Mouse (Mus musculus) CH12.LX (cell line): ENCODE data around the gene Irf2bp2.

ENCODE experiments used
- CTCF ChIP-seq, 2 experiments: IDR thresholded peaks in 1 of 2; conservative IDR thresholded peaks in 1 of 2; 2 replicates each; pipeline ENCODE4 v1.5.1; 2011 to 2012; ENCODE audit warnings: low read depth in 2 of 2, low read length in 2 of 2, improper control_type of control experiment in 1 of 2, inconsistent platforms in 1 of 2, mild to moderate bottlenecking in 1 of 2, moderate library complexity in 1 of 2
- E2F4 ChIP-seq: IDR thresholded peaks from 2 replicates; pipeline ENCODE4 v1.6.1; 2011; ENCODE audit warnings: low read depth, low read length, improper control_type of control experiment; ENCODE audit not compliant: insufficient replicate concordance
- GABPA ChIP-seq: IDR thresholded peaks from 2 replicates; pipeline ENCODE4 v1.6.1; 2012; ENCODE audit warnings: low read depth, low read length, improper control_type of control experiment, inconsistent platforms; ENCODE audit not compliant: insufficient replicate concordance
- MEF2A ChIP-seq: IDR thresholded peaks from 2 replicates; pipeline ENCODE4 v1.6.1; 2014; ENCODE audit warnings: low read depth, mild to moderate bottlenecking, inconsistent platforms, low read length, improper control_type of control experiment, borderline replicate concordance
- NELFE ChIP-seq: IDR thresholded peaks from 2 replicates; pipeline ENCODE4 v1.6.1; 2011; ENCODE audit warnings: low read depth, low read length, improper control_type of control experiment
- POLR2A ChIP-seq: IDR thresholded peaks from 2 replicates; pipeline ENCODE4 v1.6.1; 2011; ENCODE audit warnings: low read depth, mild to moderate bottlenecking, improper control_type of control experiment, low read length
- SIN3A ChIP-seq: IDR thresholded peaks from 2 replicates; pipeline ENCODE4 v1.6.1; 2012; ENCODE audit warnings: low read length, improper control_type of control experiment, inconsistent platforms
- UBTF ChIP-seq: IDR thresholded peaks from 2 replicates; pipeline ENCODE4 v1.6.1; 2012; ENCODE audit warnings: low read depth, mild to moderate bottlenecking, inconsistent platforms, low read length, improper control_type of control experiment, moderate library complexity
- ZC3H11A ChIP-seq: IDR thresholded peaks from 2 replicates; pipeline ENCODE4 v1.6.1; 2012; ENCODE audit warnings: low read depth, mild to moderate bottlenecking, inconsistent platforms, low read length, improper control_type of control experiment

GRCm38 (mm10) chr8:126619487-126619886 lies 25.7 kb upstream of the Irf2bp2 start:
- no peak for TF ChIP-seq ZC3H11A
- TF ChIP-seq CTCF (conservative IDR thresholded peaks at IDR 0.05 in 1 of 2, IDR thresholded peaks at IDR 0.05 in 1 of 2; ENCODE audit: low read depth in 2 of 2, low read length in 2 of 2), result no peak
- no peak for TF ChIP-seq GABPA
- TF ChIP-seq MEF2A, result no peak
- no peak for TF ChIP-seq UBTF
- TF ChIP-seq E2F4, result no peak
- no peak for TF ChIP-seq SIN3A
- no peak for TF ChIP-seq POLR2A
- no peak for TF ChIP-seq NELFE
